Mouse (Mus musculus) C2C12 (cell line): Measurements from ENCODE around the gene Galntl5. TPM values are rescaled to one million over a fixed set of nuclear protein-coding genes. Genes with fewer than 3 reads are reported as not detected.

Experiments
- H3K27me3 ChIP-seq: one replicate; pipeline ENCODE4 v1.6.1; 2011; ENCODE audit not compliant: control insufficient read depth, insufficient read depth, insufficient read length
- H3K36me3 ChIP-seq: one replicate; pipeline ENCODE4 v1.6.1; 2011; ENCODE audit not compliant: control insufficient read depth, insufficient read depth
- H3K4me3 ChIP-seq: one replicate; pipeline ENCODE4 v1.5.1; 2011; ENCODE audit warnings: mild to moderate bottlenecking, control low read depth; ENCODE audit not compliant: poor library complexity, insufficient read depth, severe bottlenecking
- H3K79me2 ChIP-seq: one replicate; pipeline ENCODE4 v1.6.1; 2011; ENCODE audit not compliant: control insufficient read depth, insufficient read depth
- H3K79me3 ChIP-seq: one replicate; pipeline ENCODE4 v1.6.1; 2011; ENCODE audit warnings: low read depth, control low read depth
- H3ac ChIP-seq: one replicate; pipeline ENCODE3; 2011; ENCODE audit warnings: low read depth; ENCODE audit not compliant: control insufficient read depth, insufficient read length
- CEBPB ChIP-seq: IDR thresholded peaks from one replicate; pipeline ENCODE4 v1.6.1; 2011; ENCODE audit warnings: low read depth, mild to moderate bottlenecking, control low read depth, moderate library complexity
- CTCF ChIP-seq: IDR thresholded peaks from one replicate; pipeline ENCODE4 v1.5.1; 2011; ENCODE audit not compliant: control insufficient read depth, insufficient read depth, insufficient read length
- FOSL1 ChIP-seq: IDR thresholded peaks from one replicate; pipeline ENCODE4 v1.8.0; 2011; ENCODE audit warnings: mild to moderate bottlenecking, low read length; ENCODE audit not compliant: poor library complexity, insufficient read depth, severe bottlenecking
- MAX ChIP-seq: IDR thresholded peaks from one replicate; pipeline ENCODE4 v1.6.1; 2011; ENCODE audit warnings: mild to moderate bottlenecking, control low read depth
- MYOD1 ChIP-seq: IDR thresholded peaks from one replicate; pipeline ENCODE4 v1.6.1; 2011; ENCODE audit warnings: low read depth; ENCODE audit not compliant: control insufficient read depth, insufficient read length
- MYOG ChIP-seq: IDR thresholded peaks from one replicate; pipeline ENCODE4 v1.6.1; 2011; ENCODE audit not compliant: control insufficient read depth, insufficient read length; ENCODE audit errors: extremely low read depth
- USF1 ChIP-seq: IDR thresholded peaks from one replicate; pipeline ENCODE4 v1.6.1; 2011; ENCODE audit warnings: low read depth, mild to moderate bottlenecking, control low read depth, moderate library complexity
- polyA plus RNA-seq: library from polyadenylated mRNA; unstranded; fragments of >200 nt; fragmentation: generic; extraction: Trizol; gene quantifications from one replicate; pipeline ENCODE4 v1.2.1, GENCODE M21; 2012; ENCODE audit warnings: missing spikeins

Gene Galntl5
- polyA plus RNA-seq, 1 experiment: not detected

- no peaks in the 10 kb centered on the region for H3K27me3 ChIP-seq
- no peak overlapping the region for H3ac ChIP-seq
- H3K79me2 ChIP-seq: no peaks in the 10 kb centered on the region
- no peaks in the 10 kb centered on the region for H3K79me3 ChIP-seq
- no peak for TF ChIP-seq MYOD1
- no peak for TF ChIP-seq CTCF
- TF ChIP-seq MAX: no peak
- TF ChIP-seq FOSL1: no peak
- no peak for TF ChIP-seq USF1
- TF ChIP-seq MYOG: no peak
- TF ChIP-seq CEBPB: no peak
- H3K4me3 ChIP-seq: no peak overlapping the region
- H3K36me3 ChIP-seq: no peaks in the 10 kb centered on the region
Measured at GRCm38 (mm10) chr5:25155351-25155750, 25.9 kb upstream of the Galntl5 start.

- TF ChIP-seq MYOD1 (no peak), USF1 (no peak), FOSL1 (no peak), CEBPB (no peak), CTCF (no peak), MYOG (no peak)
- H3K27me3 ChIP-seq: no peaks in the 10 kb centered on the region
- H3K79me3 ChIP-seq: no peaks in the 10 kb centered on the region
Measured at GRCm38 (mm10) chr5:25157136-25157535, 24.1 kb upstream of the Galntl5 start.

GRCm38 (mm10) chr5:25160515-25160914, 20.7 kb upstream of the Galntl5 start:
- H3K79me2 ChIP-seq: no peaks in the 10 kb centered on the region
- TF ChIP-seq MYOG (no peak), CTCF (no peak), MYOD1 (no peak), FOSL1 (no peak), MAX (no peak), CEBPB (no peak), USF1 (no peak)

More at GRCm38 (mm10) chr5:25157136-25157535, 24.1 kb upstream of the Galntl5 start:
- Histone ChIP-seq H3K79me2 (no peaks in the 10 kb centered on the region), H3ac (no peak overlapping the region), H3K4me3 (no peak overlapping the region), H3K36me3 (no peaks in the 10 kb centered on the region)

GRCm38 (mm10) chr5:25162981-25163380, 18.3 kb upstream of the Galntl5 start:
- H3K4me3 ChIP-seq: no peak overlapping the region
- peaks cover 8% of the 10 kb centered on the region for H3K27me3 ChIP-seq
- H3K79me2 ChIP-seq: no peaks in the 10 kb centered on the region
- TF ChIP-seq USF1: no peak
- no peak for TF ChIP-seq FOSL1
- TF ChIP-seq MAX: no peak
- TF ChIP-seq CTCF: no peak
- TF ChIP-seq MYOG: no peak
- no peaks in the 10 kb centered on the region for H3K79me3 ChIP-seq
- no peaks in the 10 kb centered on the region for H3K36me3 ChIP-seq
- no peak overlapping the region for H3ac ChIP-seq

More at GRCm38 (mm10) chr5:25160515-25160914, 20.7 kb upstream of the Galntl5 start:
- Histone ChIP-seq H3K4me3 (no peak overlapping the region), H3K27me3 (peaks cover 5% of the 10 kb centered on the region), H3K79me3 (no peaks in the 10 kb centered on the region), H3ac (no peak overlapping the region), H3K36me3 (no peaks in the 10 kb centered on the region)

GRCm38 (mm10) chr5:25163938-25164337, 17.3 kb upstream of the Galntl5 start:
- TF ChIP-seq MAX (no peak), USF1 (no peak), CTCF (no peak), MYOD1 (no peak), MYOG (no peak), FOSL1 (no peak), CEBPB (no peak)
- Histone ChIP-seq H3K36me3 (no peaks in the 10 kb centered on the region), H3K79me3 (no peaks in the 10 kb centered on the region), H3K4me3 (no peak overlapping the region), H3ac (no peak overlapping the region), H3K79me2 (no peaks in the 10 kb centered on the region), H3K27me3 (peaks cover 10% of the 10 kb centered on the region)

GRCm38 (mm10) chr5:25164341-25164740, 16.9 kb upstream of the Galntl5 start:
- no peaks in the 10 kb centered on the region for H3K79me2 ChIP-seq
- H3K27me3 ChIP-seq: peaks cover 12% of the 10 kb centered on the region
- H3K79me3 ChIP-seq: no peaks in the 10 kb centered on the region
- no peak for TF ChIP-seq CTCF
- H3ac ChIP-seq: no peak overlapping the region
- no peaks in the 10 kb centered on the region for H3K36me3 ChIP-seq
- H3K4me3 ChIP-seq: no peak overlapping the region
